Mouse (Mus musculus): ENCODE data around the gene Msx3. TPM values are rescaled to one million over a fixed set of nuclear protein-coding genes. Genes with fewer than 3 reads are reported as not detected.

Msx3 gene
- polyA plus RNA-seq, 1 experiment from 2014 or later = not detected

- Histone ChIP-seq H3K36me3 (no peaks in the 10 kb centered on the region), H3K4me3 (replicated peaks) (peak overlapping the region; percentile 43), H3K4me1 (peaks cover 25% of the 10 kb centered on the region), H3K9me3 (replicated peaks) (no peaks in the 10 kb centered on the region), H3K9ac (no peak overlapping the region), H3K27ac (no peak overlapping the region), H3K4me2 (peak overlapping the region; percentile 75), H3K27me3 (peaks cover 98% of the 10 kb centered on the region)
- WGBS = under 1% methylated on average over 34 of the region's 34 CpGs
- peak; percentile 74 for ATAC-seq (replicated peaks; ENCODE audit: low FRiP score)
Measured at GRCm38 (mm10) chr7:140049115-140049689, 313 bp upstream of the Msx3 start.

GRCm38 (mm10) chr7:140047811-140048311 lies 1.0 kb downstream of the Msx3 start:
- Histone ChIP-seq H3K4me3 (replicated peaks) (peak overlapping the region; percentile 43), H3K9me3 (replicated peaks) (no peaks in the 10 kb centered on the region), H3K36me3 (no peaks in the 10 kb centered on the region), H3K9ac (peak overlapping the region; percentile 23; the same call in 1 of the 2 replicates), H3K4me2 (peak overlapping the region; percentile 75), H3K4me1 (peaks cover 25% of the 10 kb centered on the region), H3K27ac (no peak overlapping the region), H3K27me3 (peaks cover 89% of the 10 kb centered on the region)
- under 1% methylated on average over 33 of the region's 33 CpGs for WGBS
- ATAC-seq (replicated peaks; ENCODE audit: low FRiP score) = peak; percentile 30; the same call in 1 of the 2 replicates

- no peaks in the 10 kb centered on the region for H3K9me3 ChIP-seq (replicated peaks)
- 86% methylated on average over 4 of the region's 4 CpGs for WGBS
- H3K36me3 ChIP-seq = peaks cover 8% of the 10 kb centered on the region
- H3K9ac ChIP-seq = no peak overlapping the region
- H3K4me2 ChIP-seq = no peak overlapping the region
- no peak overlapping the region for H3K27ac ChIP-seq
- ATAC-seq (replicated peaks; ENCODE audit: low FRiP score) = no peak
- no peak overlapping the region for H3K4me3 ChIP-seq (replicated peaks)
- peaks cover 66% of the 10 kb centered on the region for H3K27me3 ChIP-seq
- H3K4me1 ChIP-seq = peaks cover 25% of the 10 kb centered on the region
Measured at GRCm38 (mm10) chr7:140045546-140045945, 3.3 kb downstream of the Msx3 start.

DNA sequence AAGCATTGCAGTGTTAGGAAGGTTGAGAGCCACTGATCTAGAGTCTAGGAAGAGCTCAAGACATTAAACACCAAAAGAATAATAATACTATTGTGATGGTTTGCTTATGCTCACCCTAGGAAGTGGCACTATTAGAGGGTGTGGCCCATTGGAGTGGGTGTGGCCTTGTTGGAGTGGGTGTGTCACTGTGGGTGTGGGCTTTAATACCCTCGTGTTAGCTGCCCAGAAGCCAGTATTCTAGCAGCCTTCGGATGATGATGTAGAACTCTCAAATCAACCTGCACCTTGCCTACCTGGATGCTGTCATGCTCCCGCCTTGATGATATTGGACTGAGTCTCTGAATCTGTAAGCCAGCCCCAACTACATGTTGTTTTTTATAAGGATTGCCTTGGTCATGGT lies 6.2 kb downstream of the Msx3 start:
- H3K4me2 ChIP-seq = no peak overlapping the region
- peaks cover 17% of the 10 kb centered on the region for H3K36me3 ChIP-seq
- no peak overlapping the region for H3K9ac ChIP-seq
- peaks cover 3% of the 10 kb centered on the region for H3K4me1 ChIP-seq
- WGBS = 54% methylated on average over 3 of the region's 3 CpGs
- no peak overlapping the region for H3K27ac ChIP-seq
- peaks cover 38% of the 10 kb centered on the region for H3K27me3 ChIP-seq
- H3K4me3 ChIP-seq (replicated peaks) = no peak overlapping the region
- ATAC-seq (replicated peaks; ENCODE audit: low FRiP score) = no peak
- H3K9me3 ChIP-seq (replicated peaks) = no peaks in the 10 kb centered on the region

GRCm38 (mm10) chr7:140037171-140037555 lies 11.7 kb downstream of the Msx3 start:
- Histone ChIP-seq H3K9me3 (replicated peaks) (no peaks in the 10 kb centered on the region), H3K27me3 (no peaks in the 10 kb centered on the region), H3K27ac (0 out of 2 replicates have a peak overlapping the region, but pooled peaks have one; percentile 95), H3K4me1 (peaks cover 21% of the 10 kb centered on the region), H3K4me2 (peak overlapping the region; percentile 82), H3K9ac (peak overlapping the region; percentile 89; the same call in 1 of the 2 replicates), H3K4me3 (replicated peaks) (peak overlapping the region; percentile 91), H3K36me3 (peaks cover 31% of the 10 kb centered on the region)
- WGBS = 59% methylated on average over 3 of the region's 3 CpGs
- ATAC-seq (replicated peaks; ENCODE audit: low FRiP score) = no peak

DNA sequence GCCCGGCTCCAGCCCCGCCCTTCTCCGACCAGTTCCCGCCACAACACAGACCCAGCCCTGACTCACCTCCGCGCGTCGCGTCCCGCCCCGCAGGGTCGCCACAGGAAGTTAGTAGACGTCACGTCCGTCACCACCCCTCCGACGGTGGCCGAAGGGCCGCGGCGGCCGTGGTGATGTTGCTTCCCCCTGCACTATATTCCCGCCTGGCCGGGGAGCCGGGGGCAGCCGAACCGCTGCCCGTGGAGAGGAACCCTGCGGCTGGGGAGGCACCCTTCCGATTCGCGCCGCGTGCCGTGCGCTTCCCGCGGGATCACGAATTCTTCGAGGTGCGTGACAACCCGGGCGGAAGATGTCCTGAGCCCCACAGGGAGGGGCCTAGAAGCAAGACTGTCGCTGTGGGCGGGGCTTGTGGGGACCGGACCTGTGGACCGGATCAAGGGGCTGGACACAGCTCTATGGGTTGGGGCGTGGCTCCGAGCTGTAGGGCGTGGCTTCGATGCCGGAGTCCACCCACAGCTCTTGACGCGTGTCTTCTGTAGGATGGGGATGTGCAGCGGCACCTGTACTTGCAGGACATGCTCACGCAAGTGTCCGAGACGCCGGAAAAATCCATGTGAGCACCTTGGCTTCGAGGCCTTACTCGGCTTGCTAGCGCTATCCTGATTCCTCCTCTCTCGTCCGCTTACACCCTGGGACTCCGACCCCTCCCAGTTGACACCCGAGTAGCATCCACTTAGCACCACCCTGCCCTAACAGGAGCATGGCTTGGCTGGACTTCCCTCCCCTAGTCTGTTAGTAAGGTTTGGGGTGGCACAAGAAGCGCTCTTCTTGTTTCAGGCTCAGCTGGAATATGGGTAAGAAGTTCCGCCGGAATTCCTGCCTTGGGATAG lies 12.4 kb downstream of the Msx3 start, which contains the start of the genes Zfp511 and Tubgcp2:
Gene Zfp511, plus strand, starts transcription at position 111 of the 890 bp plus-strand sequence.
Gene Tubgcp2, minus strand, starts transcription at position 389 of the 890 bp plus-strand sequence.
- under 1% methylated on average over 66 of the region's 69 CpGs for WGBS
- Histone ChIP-seq H3K36me3 (peaks cover 37% of the 10 kb centered on the region), H3K9ac (peak within 1 kb of the TSS; percentile 89), H3K27me3 (no peaks in the 10 kb centered on the region), H3K4me2 (peak within 1 kb of the TSS; percentile 82), H3K9me3 (replicated peaks) (no peaks in the 10 kb centered on the region), H3K4me3 (replicated peaks) (peak within 1 kb of the TSS; percentile 91), H3K4me1 (peaks cover 21% of the 10 kb centered on the region), H3K27ac (peak within 1 kb of the TSS; percentile 95)
- peak; percentile 99 for ATAC-seq (replicated peaks; ENCODE audit: low FRiP score)

DNA sequence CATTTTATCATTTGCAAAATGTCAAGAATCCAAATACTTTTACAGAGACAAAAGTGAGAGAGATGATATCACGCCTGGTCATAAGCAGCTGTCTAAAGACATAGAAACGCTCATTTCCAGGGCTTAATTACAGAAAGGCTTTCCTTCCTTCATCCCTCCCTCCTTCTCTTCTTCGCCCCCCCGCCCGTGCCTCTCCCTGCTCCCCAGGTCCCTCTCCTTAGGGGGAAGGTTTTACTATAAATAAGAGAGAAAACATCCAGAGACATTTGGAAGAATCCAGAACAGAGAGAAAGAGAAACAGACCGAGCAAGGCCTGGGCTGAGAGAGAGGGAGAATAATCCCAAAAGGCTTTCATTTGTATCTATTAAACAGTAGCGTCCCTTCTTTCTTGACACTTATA lies 13.4 kb downstream of the Msx3 start:
- H3K9ac ChIP-seq = peak overlapping the region; percentile 89

GRCm38 (mm10) chr7:140033386-140033785 lies 15.5 kb downstream of the Msx3 start:
- Histone ChIP-seq H3K9ac (no peak overlapping the region), H3K27ac (no peak overlapping the region), H3K9me3 (replicated peaks) (no peaks in the 10 kb centered on the region), H3K4me3 (replicated peaks) (no peak overlapping the region), H3K36me3 (peaks cover 52% of the 10 kb centered on the region), H3K27me3 (no peaks in the 10 kb centered on the region), H3K4me2 (no peak overlapping the region), H3K4me1 (peaks cover 21% of the 10 kb centered on the region)
- WGBS = 97% methylated on average over 9 of the region's 9 CpGs
- no peak for ATAC-seq (replicated peaks; ENCODE audit: low FRiP score)

More for the DNA sequence above, 13.4 kb downstream of the Msx3 start:
- ATAC-seq (replicated peaks; ENCODE audit: low FRiP score) = no peak
- Histone ChIP-seq H3K9me3 (replicated peaks) (no peaks in the 10 kb centered on the region), H3K27ac (peak overlapping the region; percentile 95), H3K4me3 (replicated peaks) (peak overlapping the region; percentile 91), H3K4me2 (peak overlapping the region; percentile 82), H3K4me1 (peaks cover 21% of the 10 kb centered on the region), H3K27me3 (no peaks in the 10 kb centered on the region), H3K36me3 (peaks cover 40% of the 10 kb centered on the region)
- 20% methylated on average over 7 of the region's 7 CpGs for WGBS

DNA sequence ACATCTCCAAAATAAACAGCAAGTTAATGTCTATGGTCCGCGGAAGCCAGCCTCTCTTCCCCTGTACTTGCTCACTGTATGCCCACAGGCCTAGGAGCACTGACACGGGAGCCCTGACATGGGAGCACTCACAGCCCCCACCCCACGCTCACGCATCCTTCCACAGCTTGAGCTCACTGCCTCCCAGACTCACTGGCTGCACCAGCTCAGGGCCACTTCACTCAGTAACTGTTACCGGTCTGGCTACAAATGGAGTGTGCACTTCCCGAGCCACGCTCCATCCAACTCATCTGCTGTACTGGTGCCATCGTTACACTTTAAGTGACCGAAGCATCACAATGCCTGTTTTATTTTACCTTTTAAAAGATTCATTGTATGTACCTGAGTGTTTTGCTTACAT lies 16.5 kb downstream of the Msx3 start:
- WGBS = 96% methylated on average over 10 of the region's 10 CpGs

GRCm38 (mm10) chr7:140031771-140032170 lies 17.1 kb downstream of the Msx3 start:
- peaks cover 11% of the 10 kb centered on the region for H3K4me1 ChIP-seq

More for the DNA sequence above, 16.5 kb downstream of the Msx3 start:
- peaks cover 17% of the 10 kb centered on the region for H3K4me1 ChIP-seq
- no peaks in the 10 kb centered on the region for H3K27me3 ChIP-seq
- H3K4me3 ChIP-seq (replicated peaks) = no peak overlapping the region
- no peak for ATAC-seq (replicated peaks; ENCODE audit: low FRiP score)
- H3K9ac ChIP-seq = no peak overlapping the region
- no peak overlapping the region for H3K4me2 ChIP-seq
- H3K36me3 ChIP-seq = peaks cover 57% of the 10 kb centered on the region
- H3K27ac ChIP-seq = no peak overlapping the region
- H3K9me3 ChIP-seq (replicated peaks) = 0 out of 2 replicates have a peak, but pooled peaks cover 3% of the 10 kb centered on the region

GRCm38 (mm10) chr7:140011336-140011735 lies 37.6 kb downstream of the Msx3 start:
- no peak overlapping the region for H3K9ac ChIP-seq
- no peak overlapping the region for H3K27ac ChIP-seq
- H3K27me3 ChIP-seq = no peaks in the 10 kb centered on the region
- no peak for ATAC-seq (replicated peaks; ENCODE audit: low FRiP score)
- 98% methylated on average over 17 of the region's 17 CpGs for WGBS
- H3K9me3 ChIP-seq (replicated peaks) = no peaks in the 10 kb centered on the region
- H3K4me1 ChIP-seq = no peaks in the 10 kb centered on the region
- no peak overlapping the region for H3K4me3 ChIP-seq (replicated peaks)
- peaks cover 43% of the 10 kb centered on the region for H3K36me3 ChIP-seq
- no peak overlapping the region for H3K4me2 ChIP-seq

More at GRCm38 (mm10) chr7:140031771-140032170, 17.1 kb downstream of the Msx3 start:
- peaks cover 57% of the 10 kb centered on the region for H3K36me3 ChIP-seq
- no peak overlapping the region for H3K4me3 ChIP-seq (replicated peaks)
- ATAC-seq (replicated peaks; ENCODE audit: low FRiP score) = no peak
- no peaks in the 10 kb centered on the region for H3K27me3 ChIP-seq
- no peak overlapping the region for H3K27ac ChIP-seq
- no peak overlapping the region for H3K9ac ChIP-seq
- H3K4me2 ChIP-seq = no peak overlapping the region
- 0 out of 2 replicates have a peak, but pooled peaks cover 3% of the 10 kb centered on the region for H3K9me3 ChIP-seq (replicated peaks)
- 95% methylated on average over 12 of the region's 12 CpGs for WGBS

GRCm38 (mm10) chr7:140007781-140008180 lies 41.1 kb downstream of the Msx3 start:
- ATAC-seq (replicated peaks; ENCODE audit: low FRiP score) = no peak
- Histone ChIP-seq H3K9ac (no peak overlapping the region), H3K27ac (no peak overlapping the region), H3K27me3 (no peaks in the 10 kb centered on the region), H3K36me3 (peaks cover 67% of the 10 kb centered on the region), H3K4me2 (no peak overlapping the region), H3K4me1 (no peaks in the 10 kb centered on the region), H3K4me3 (replicated peaks) (no peak overlapping the region), H3K9me3 (replicated peaks) (no peaks in the 10 kb centered on the region)
- WGBS = 92% methylated on average over 9 of the region's 9 CpGs

Data from kidney, embryonic 15.5 days (tissue).